ENCODE assay signal across 9 mouse cellular contexts in the genomic region with DNA sequence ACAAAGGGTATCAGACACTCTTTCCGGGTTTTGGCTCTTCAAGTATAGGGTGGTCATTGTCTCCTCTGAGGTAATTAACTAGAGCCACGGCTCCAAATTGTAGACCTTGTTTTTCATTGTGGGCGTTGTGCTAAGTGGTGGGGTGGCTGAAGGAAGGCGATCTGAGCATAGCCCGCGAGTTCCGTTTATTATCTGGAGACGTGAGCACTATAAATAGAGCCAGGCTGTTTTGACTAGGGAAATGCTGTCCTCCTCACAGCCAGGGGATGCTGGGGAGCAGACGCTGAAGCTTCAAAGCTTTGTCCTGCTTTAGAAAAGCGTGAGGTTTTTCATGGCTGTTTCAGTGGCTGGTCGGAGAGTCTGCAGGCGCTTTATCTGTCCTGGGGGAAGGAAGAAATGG.
A peak's percentile ranks its signal among the peaks of the same experiment; 100 is the strongest.
DNase-seq lines count a peak whose midpoint lies in the region; ATAC-seq lines count a peak whose summit lies in the region.
"Had no signal": no experiment of that assay in that cellular context is flagged by ENCODE, and none has a peak within 500 bp of the region (broad histone marks: within the 10 kb centered on the region; RNA-seq: fewer than 3 reads in every experiment).

No protein-coding gene starts in this region.

- H3K9ac ChIP-seq in heart, embryonic 16.5 days (ENCODE audit: low read length): no peak overlapping the region
- H3K9ac ChIP-seq in forebrain, embryonic 16.5 days (replicated peaks; ENCODE audit: low read depth, low read length): peak overlapping the region; percentile 51
- peak overlapping the region; percentile 18 for H3K9ac ChIP-seq in midbrain, embryonic 14.5 days (replicated peaks; ENCODE audit: low read length)

- no peaks in the 10 kb centered on the region for H3K9me3 ChIP-seq in heart, embryonic 16.5 days (replicated peaks; ENCODE audit: control insufficient read depth, low read length)
- no peaks in the 10 kb centered on the region for H3K9me3 ChIP-seq in forebrain, embryonic 16.5 days (ENCODE audit: control insufficient read depth, low read length)
- no peaks in the 10 kb centered on the region for H3K9me3 ChIP-seq in midbrain, embryonic 14.5 days (ENCODE audit: control insufficient read depth, low read length)

- ATAC-seq in heart, embryonic 16.5 days (replicated peaks; ENCODE audit: extremely low read depth, insufficient read depth, low FRiP score): no peak
- peak; percentile 35; the same call in 1 of the 2 replicates for ATAC-seq in forebrain, embryonic 16.5 days
- no peak for ATAC-seq in midbrain, embryonic 14.5 days (ENCODE audit: low FRiP score, low TSS enrichment)
- no peak for ATAC-seq in monocyte, adult 5-6 weeks (replicated peaks; ENCODE audit: insufficient number of reproducible peaks, low FRiP score, low TSS enrichment, poor library complexity, severe bottlenecking)

- WGBS in heart, embryonic 16.5 days: 22% methylated on average over 12 of the region's 12 CpGs
- WGBS in forebrain, embryonic 16.5 days: 4% methylated on average over 12 of the region's 12 CpGs
- 22% methylated on average over 12 of the region's 12 CpGs for WGBS in midbrain, embryonic 14.5 days

- DNase-seq in heart, postnatal 10 days: no peak
- DNase-seq in brain, adult 2 months (ENCODE audit: low read depth, low spot score): peak; percentile 71
- DNase-seq in midbrain, embryonic 14.5 days: peak; percentile 77
- DNase-seq in adrenal gland, adult 2 months: no peak
- DNase-seq in natural killer cell, adult 2 months (ENCODE audit: low spot score in 2 of 2): no peak
- DNase-seq: liver had no signal

- H3K36me3 ChIP-seq in heart, embryonic 16.5 days (ENCODE audit: control insufficient read depth, insufficient read depth): no peaks in the 10 kb centered on the region
- no peaks in the 10 kb centered on the region for H3K36me3 ChIP-seq in forebrain, embryonic 16.5 days (ENCODE audit: control insufficient read depth, insufficient read depth)
- no peaks in the 10 kb centered on the region for H3K36me3 ChIP-seq in midbrain, embryonic 14.5 days (ENCODE audit: control insufficient read depth, insufficient read depth, low read length)

- peaks cover 3% of the 10 kb centered on the region; the same call in 1 of the 2 replicates for H3K4me1 ChIP-seq in heart, embryonic 16.5 days (ENCODE audit: control insufficient read depth, insufficient read depth, low read length)
- H3K4me1 ChIP-seq in forebrain, embryonic 16.5 days (replicated peaks; ENCODE audit: control insufficient read depth, insufficient read depth, low read length): peaks cover 37% of the 10 kb centered on the region
- H3K4me1 ChIP-seq in midbrain, embryonic 14.5 days (ENCODE audit: control insufficient read depth, insufficient read depth, low read length): peaks cover 37% of the 10 kb centered on the region

- H3K27me3 ChIP-seq in heart, embryonic 16.5 days (ENCODE audit: control insufficient read depth, insufficient read depth, low read length): no peaks in the 10 kb centered on the region
- no peaks in the 10 kb centered on the region for H3K27me3 ChIP-seq in forebrain, embryonic 16.5 days (replicated peaks; ENCODE audit: control insufficient read depth, insufficient read depth, low read length)
- no peaks in the 10 kb centered on the region for H3K27me3 ChIP-seq in midbrain, embryonic 14.5 days (ENCODE audit: control insufficient read depth, insufficient read depth, low read length)

- H3K4me3 ChIP-seq in heart, embryonic 16.5 days (ENCODE audit: low read length): no peak overlapping the region
- H3K4me3 ChIP-seq in forebrain, embryonic 16.5 days (replicated peaks; ENCODE audit: low read length): no peak overlapping the region
- H3K4me3 ChIP-seq in midbrain, embryonic 14.5 days (replicated peaks; ENCODE audit: low read depth, low read length): no peak overlapping the region

- peak overlapping the region; percentile 22; the same call in 1 of the 2 replicates for H3K4me2 ChIP-seq in heart, embryonic 16.5 days (ENCODE audit: low read depth, low read length)
- H3K4me2 ChIP-seq in forebrain, embryonic 16.5 days (ENCODE audit: low read length): peak overlapping the region; percentile 20
- H3K4me2 ChIP-seq in midbrain, embryonic 14.5 days (ENCODE audit: low read length): peak overlapping the region; percentile 7; the same call in 1 of the 2 replicates

- intact Hi-C loops in heart, postnatal 10 days (cut with DNase I): loop anchor here (5.0 kb wide), 3 partner anchors 1536 to 1816 kb away; no protein-coding TSS in a partner anchor

- H3K27ac ChIP-seq in heart, embryonic 16.5 days (ENCODE audit: low read length): no peak overlapping the region
- peak overlapping the region; percentile 84 for H3K27ac ChIP-seq in forebrain, embryonic 16.5 days (ENCODE audit: low read length)
- peak overlapping the region; percentile 83 for H3K27ac ChIP-seq in midbrain, embryonic 14.5 days (replicated peaks; ENCODE audit: low read depth, low read length)

Comparison
In these comparisons a context has a peak if more than half of its experiments do, and no peak if none do; other contexts are left out.
1. DNase-seq: peak in brain, adult 2 months (single experiment) and midbrain, embryonic 14.5 days (single experiment); none in heart, postnatal 10 days (0 of 2), adrenal gland, adult 2 months (single experiment) and natural killer cell, adult 2 months (0 of 2).
2. Peak in every context shown above with its lines, with median percentiles within 50 percentile points of each other: H3K4me2 ChIP-seq.